ENCODE assay signal across 30 mouse cellular contexts in the genomic region with DNA sequence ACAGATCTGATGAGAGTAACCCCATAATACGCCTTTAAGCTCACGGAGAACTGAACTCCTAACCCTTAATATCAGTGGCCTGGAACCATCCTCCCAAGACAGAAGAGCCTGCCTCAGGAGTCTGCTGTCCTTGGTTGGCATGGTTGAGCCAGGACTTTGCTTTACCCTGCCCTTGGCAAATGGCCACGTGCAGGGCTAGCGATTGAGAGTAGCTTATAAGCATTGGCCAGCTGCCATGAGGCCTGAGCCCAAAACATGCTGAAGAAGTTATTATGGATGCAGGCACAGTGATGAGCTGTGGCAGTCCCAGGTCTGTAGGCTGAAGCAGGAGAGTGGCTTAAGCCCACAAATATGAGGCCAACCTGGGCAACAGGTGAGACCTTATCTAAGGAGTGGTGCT. TPM values are rescaled to one million over a fixed set of nuclear protein-coding genes. Genes with fewer than 3 reads are reported as not detected.
DNase-seq lines count a peak whose midpoint lies in the region; ATAC-seq and TF ChIP-seq lines count a peak whose summit lies in the region.
"Not testable (repeated sequence)": the region's sequence is repeated elsewhere in the genome, so short reads cannot be mapped to it uniquely, and the experiment has no call there.
"Had no signal": no experiment of that assay in that cellular context is flagged by ENCODE, and none has a peak within 500 bp of the region (broad histone marks: within the 10 kb centered on the region; RNA-seq: fewer than 3 reads in every experiment).

No protein-coding gene starts in this region.

- TF ChIP-seq CTCF in lung, embryonic 14.5 days (IDR thresholded peaks at IDR 0.05; ENCODE audit: low read depth): not testable (repeated sequence)

- H3K4me3 ChIP-seq in lung, embryonic 14.5 days (ENCODE audit: low read depth, low read length): not testable (repeated sequence)

- peak; percentile 22 for DNase-seq in adrenal gland, adult 2 months
- DNase-seq in heart, adult 11 months: peak; percentile 72
- peak; percentile 33 for DNase-seq in kidney, adult 18-20 months
- DNase-seq in kidney, adult 9 months: peak; percentile 37
- DNase-seq in kidney, postnatal 25 days: peak; percentile 53 to 78
- DNase-seq in lung, embryonic 14.5 days: peak; percentile 19
- peak; percentile 33 for DNase-seq in ovary, postnatal 36 days (ENCODE audit: low spot score)

- not testable (repeated sequence) for H3K4me1 ChIP-seq in lung, embryonic 14.5 days (ENCODE audit: insufficient read depth)

- ATAC-seq in lung, embryonic 14.5 days (ENCODE audit: insufficient read depth): not testable (repeated sequence)

- not testable (repeated sequence) for H3K36me3 ChIP-seq in lung, embryonic 14.5 days (ENCODE audit: insufficient read depth)

- not testable (repeated sequence) for H3K9me3 ChIP-seq in lung, embryonic 14.5 days (ENCODE audit: low read depth, low read length)

- H3K9ac ChIP-seq in lung, embryonic 14.5 days: not testable (repeated sequence)

- not testable (repeated sequence) for H3K27me3 ChIP-seq in lung, embryonic 14.5 days (ENCODE audit: insufficient read depth, low read length)

- H3K4me2 ChIP-seq in lung, embryonic 14.5 days: not testable (repeated sequence)

- WGBS in lung, embryonic 14.5 days: 77% methylated on average over 4 of the region's 4 CpGs

- not testable (repeated sequence) for H3K27ac ChIP-seq in lung, embryonic 14.5 days (ENCODE audit: low read depth)

RNA-seq across cellular contexts. Expression of gene Myoc, which starts 11.1 kb away (rescaled TPM):
- total RNA-seq in adrenal gland, adult 2 months (2021): 1 to 10 TPM; 2.1 to 4.7 TPM
- 0.76 and 1.4 TPM in 2 replicates for polyA plus RNA-seq in adrenal gland, adult 2 months (2012; rRNA removed)
- polyA plus RNA-seq in lung, embryonic 14.5 days (2014; fragmentation: Nextera tagmentation; extraction: Ambion mirVana): not detected in 2 replicates
- total RNA-seq: granulocyte monocyte progenitor cell, adult 5-6 weeks; MEL had no signal
- polyA plus RNA-seq: C2C12; CD4-positive, CD25-positive, alpha-beta regulatory T cell, adult 4 months; forebrain, embryonic 10.5 days; forebrain, embryonic 13.5 days; forebrain, embryonic 16.5 days; heart, embryonic 12.5 days; heart, embryonic 15.5 days; hindbrain, embryonic 13.5 days; Patski had no signal

RNA-seq across cellular contexts. Expression of gene Myocos, which starts 30.2 kb away (rescaled TPM):
- not detected for total RNA-seq in adrenal gland, adult 2 months (2021)
- not detected in 2 replicates for polyA plus RNA-seq in adrenal gland, adult 2 months (2012; rRNA removed)
- polyA plus RNA-seq in lung, embryonic 14.5 days (2014; fragmentation: Nextera tagmentation; extraction: Ambion mirVana): not detected in 2 replicates
- total RNA-seq: adrenal gland, adult 18-20 months; adrenal gland, postnatal 25 days; gastrocnemius, adult 18-20 months; gastrocnemius, postnatal 10 days; gastrocnemius, postnatal 36 days; granulocyte monocyte progenitor cell, adult 5-6 weeks; heart, adult 8-10 months; heart, postnatal 10 days; heart, postnatal 36 days; MEL had no signal
- polyA plus RNA-seq: C2C12; CD4-positive, CD25-positive, alpha-beta regulatory T cell, adult 4 months; embryonic facial prominence, embryonic 11.5 days; embryonic facial prominence, embryonic 14.5 days; forebrain, embryonic 10.5 days; forebrain, embryonic 13.5 days; forebrain, embryonic 16.5 days; heart, embryonic 12.5 days; heart, embryonic 15.5 days; hindbrain, embryonic 10.5 days; hindbrain, embryonic 13.5 days; hindbrain, embryonic 16.5 days; Patski had no signal

RNA-seq across cellular contexts. Expression of gene Vamp4, which starts 57.5 kb away (rescaled TPM):
- 10 to 100 TPM; 31.1 to 41.2 TPM for total RNA-seq in adrenal gland, adult 2 months (2021)
- 12.1 and 15.2 TPM in 2 replicates for polyA plus RNA-seq in adrenal gland, adult 2 months (2012; rRNA removed)
- 48.3 and 48.4 TPM in 2 replicates for polyA plus RNA-seq in lung, embryonic 14.5 days (2014; fragmentation: Nextera tagmentation; extraction: Ambion mirVana)

Comparison
In these comparisons a context has a peak if more than half of its experiments do, and no peak if none do; other contexts are left out.
1. DNase-seq: peak in every context shown above with its lines; median percentile 72 in heart, adult 11 months; 66 in kidney, postnatal 25 days; 37 in kidney, adult 9 months; 33 in kidney, adult 18-20 months; 33 in ovary, postnatal 36 days; 22 in adrenal gland, adult 2 months; 19 in lung, embryonic 14.5 days.